Mouse (Mus musculus) liver, adult 2 months (tissue): ENCODE measurements at regions not wholly inside any gene's neighbourhood (a gene's known extent, or its start where the extent isn't known, plus 50 kb on each side); places are given as distances from the start of the nearest gene placed in this dataset.

Experiments used
- CTCF ChIP-seq: fragments of 200-500 bp; IDR thresholded peaks from 2 replicates; pipeline ENCODE4 v1.5.1; 2011; ENCODE audit warnings: low read depth, low read length, control low read depth
- POLR2A ChIP-seq: fragments of 200-500 bp; IDR thresholded peaks from 2 replicates; pipeline ENCODE4 v1.6.1; 2011; ENCODE audit warnings: low read length, control low read depth; ENCODE audit not compliant: insufficient read depth; ENCODE audit errors: extremely low read depth

DNA sequence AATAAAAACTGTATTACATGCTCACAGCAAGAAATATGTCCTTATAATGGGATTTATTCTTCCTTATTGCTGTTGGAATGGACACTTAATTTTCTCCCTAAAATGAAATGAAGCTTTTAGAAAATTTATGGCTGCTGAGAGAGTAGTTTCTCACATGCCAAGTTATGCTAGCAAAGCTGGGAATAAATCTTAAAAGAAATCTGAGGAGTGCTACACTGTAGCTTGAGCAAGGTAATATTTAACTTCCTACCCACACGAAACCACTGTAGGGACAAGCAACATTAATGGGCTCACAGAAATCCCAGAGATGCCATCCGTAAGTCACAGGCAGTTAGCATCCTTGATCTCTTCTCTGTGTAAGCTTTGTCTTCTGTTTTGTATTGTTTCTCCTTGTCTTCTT is 151.0 kb upstream of the Slc13a1 start:
- TF ChIP-seq CTCF (no peak), POLR2A (no peak)
